Mouse (Mus musculus) olfactory bulb, adult 2 months (tissue): Measurements from ENCODE around the gene Asna1.

ENCODE experiments used
- CTCF ChIP-seq: fragments of 200-500 bp; IDR thresholded peaks from 2 replicates; pipeline ENCODE4 v1.5.1; 2012; ENCODE audit warnings: low read depth, mild to moderate bottlenecking, low read length, moderate library complexity; ENCODE audit not compliant: insufficient read depth
- POLR2A ChIP-seq: fragments of 200-500 bp; IDR thresholded peaks from 2 replicates; pipeline ENCODE4 v1.6.1; 2012; ENCODE audit warnings: mild to moderate bottlenecking, low read depth, low read length, moderate library complexity; ENCODE audit not compliant: insufficient read depth

- TF ChIP-seq CTCF: no peak
- TF ChIP-seq POLR2A: no peak
Measured at GRCm38 (mm10) chr8:85021514-85022055, 3.5 kb downstream of the Asna1 start.
